Mouse (Mus musculus) ES-E14 (cell line): Measurements from ENCODE around the gene Tnfsf8. TPM values are rescaled to one million over a fixed set of nuclear protein-coding genes. Genes with fewer than 3 reads are reported as not detected.

ENCODE experiments used
- DNase-seq: peaks from one replicate; pipeline ENCODE4 v3.0.0-alpha.2; 2013; ENCODE audit warnings: low read depth, low spot score
- H3K27ac ChIP-seq: 2 replicates; pipeline ENCODE4 v1.5.1; 2012; ENCODE audit warnings: low read depth, mild to moderate bottlenecking, low read length, moderate library complexity, mixed read lengths; ENCODE audit not compliant: poor library complexity, insufficient read depth, severe bottlenecking
- H3K36me3 ChIP-seq: 2 replicates; pipeline ENCODE4 v1.6.1; 2012; ENCODE audit warnings: mild to moderate bottlenecking, low read length, moderate library complexity, mixed read lengths; ENCODE audit not compliant: control insufficient read depth, poor library complexity, insufficient read depth, severe bottlenecking
- H3K4me1 ChIP-seq, 2 experiments: fragments of 150-350 bp in 1 of 2; sonication (generic) in 1 of 2; 2 replicates each; pipeline ENCODE4 v1.6.1; 2012; ENCODE audit warnings: low read length in 2 of 2, mild to moderate bottlenecking in 1 of 2, mixed read lengths in 1 of 2; ENCODE audit not compliant: control insufficient read depth in 2 of 2, insufficient read depth in 2 of 2, poor library complexity in 1 of 2
- H3K4me3 ChIP-seq, 2 experiments: fragments of 150-350 bp in 1 of 2; sonication (generic) in 1 of 2; 2 replicates each; pipeline ENCODE4 v1.5.1; 2012; ENCODE audit warnings: low read length in 2 of 2, low read depth in 1 of 2, mild to moderate bottlenecking in 1 of 2, mixed read lengths in 1 of 2; ENCODE audit not compliant: insufficient read depth in 1 of 2, poor library complexity in 1 of 2, severe bottlenecking in 1 of 2
- H3K9ac ChIP-seq: 2 replicates; pipeline ENCODE4 v1.6.1; 2012; ENCODE audit warnings: low read depth, mild to moderate bottlenecking, low read length, mixed read lengths; ENCODE audit not compliant: poor library complexity, insufficient read depth, severe bottlenecking
- H3K9me3 ChIP-seq: fragments of 150-350 bp; sonication (generic); 2 replicates; pipeline ENCODE4 v1.6.1; 2012; ENCODE audit warnings: low read depth, mild to moderate bottlenecking, low read length; ENCODE audit not compliant: control insufficient read depth, insufficient read depth
- CHD2 ChIP-seq: IDR thresholded peaks from 2 replicates; pipeline ENCODE4 v1.6.1; 2014; ENCODE audit warnings: mild to moderate bottlenecking, low read depth, low read length, inconsistent platforms
- HCFC1 ChIP-seq: IDR thresholded peaks from 2 replicates; pipeline ENCODE4 v1.6.1; 2012; ENCODE audit warnings: low read length, inconsistent platforms, borderline replicate concordance; ENCODE audit not compliant: insufficient read depth
- MAFK ChIP-seq: IDR thresholded peaks from 2 replicates; pipeline ENCODE4 v1.6.1; 2014; ENCODE audit warnings: mild to moderate bottlenecking, low read depth, low read length, inconsistent platforms; ENCODE audit not compliant: insufficient read depth
- ZC3H11A ChIP-seq: IDR thresholded peaks from 2 replicates; pipeline ENCODE4 v1.6.1; 2012; ENCODE audit warnings: low read depth, mild to moderate bottlenecking, inconsistent platforms, low read length, borderline replicate concordance
- ZNF384 ChIP-seq: IDR thresholded peaks from 2 replicates; pipeline ENCODE4 v1.6.1; 2012; ENCODE audit warnings: low read depth, low read length, inconsistent platforms
- in situ Hi-C, 2 experiments: fragments of 600-800 bp; cut with MboI; formaldehyde crosslinking; loops; one replicate each; pipeline ENCODE4 v1.15.1; 2025; ENCODE audit warnings: low sequenced_read_pairs in 2 of 2, inconsistent platforms in 1 of 2; ENCODE audit not compliant: unreplicated experiment in 2 of 2
- total RNA-seq: library from RNA; depleted of rRNA; stranded (reverse); fragments of 300-350 nt; gene quantifications from 2 replicates; pipeline ENCODE4 v1.2.3, GENCODE M21; 2012

Tnfsf8 gene
- total RNA-seq, 1 experiment, result 0.04 TPM

DNA sequence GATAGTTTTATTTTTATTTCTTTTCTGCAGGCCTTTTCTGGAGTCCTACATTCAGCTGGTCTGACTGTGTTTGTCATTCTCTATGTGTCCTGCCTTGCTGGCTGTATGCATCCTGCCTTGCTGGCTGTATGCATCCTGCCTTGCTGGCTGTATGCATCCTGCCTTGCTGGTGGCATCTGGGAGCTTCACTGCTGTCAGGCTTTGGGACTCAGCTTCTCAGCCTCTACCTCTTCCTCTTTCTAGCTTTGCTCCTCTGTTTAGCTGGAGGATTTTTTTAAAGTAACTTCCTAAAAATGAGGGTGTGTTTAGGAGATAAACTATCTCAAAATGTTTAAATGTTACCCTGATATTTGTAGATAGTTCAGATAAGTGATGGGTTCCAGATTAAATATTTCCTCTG is 36.0 kb upstream of the Tnfsf8 start:
- H3K4me3 ChIP-seq, result no peak overlapping the region
- in situ Hi-C loops, result no loop called here
- no peaks in the 10 kb centered on the region for H3K36me3 ChIP-seq
- no peaks in the 10 kb centered on the region for H3K9me3 ChIP-seq
- no peak overlapping the region for H3K9ac ChIP-seq
- DNase-seq, result no peak
- TF ChIP-seq HCFC1, result no peak
- no peak for TF ChIP-seq MAFK
- no peak for TF ChIP-seq ZC3H11A
- no peak for TF ChIP-seq ZNF384
- no peak for TF ChIP-seq CHD2
- no peaks in the 10 kb centered on the region for H3K4me1 ChIP-seq
- no peak overlapping the region for H3K27ac ChIP-seq

DNA sequence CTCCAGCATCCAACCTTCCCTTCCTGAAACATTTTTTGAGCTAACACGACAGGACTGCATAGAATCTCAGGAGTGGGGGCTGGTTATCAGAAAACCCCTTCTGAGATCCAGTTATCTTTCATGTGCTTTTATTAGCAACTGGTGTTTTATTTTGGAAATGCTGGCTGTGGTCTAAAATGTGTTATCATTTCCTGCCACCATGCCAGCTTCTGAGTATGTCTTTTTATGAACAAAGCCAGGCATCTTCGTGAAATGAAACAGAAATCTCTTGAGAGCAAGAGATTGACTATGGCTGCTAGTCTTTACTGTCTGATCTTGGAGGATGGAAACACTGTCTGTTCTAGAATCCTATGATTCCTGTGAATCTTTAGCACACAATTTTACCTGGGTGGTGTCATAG is 25.0 kb upstream of the Tnfsf8 start:
- DNase-seq, result no peak
- H3K36me3 ChIP-seq, result no peaks in the 10 kb centered on the region
- no peak overlapping the region for H3K4me3 ChIP-seq
- H3K9me3 ChIP-seq, result no peaks in the 10 kb centered on the region
- no peaks in the 10 kb centered on the region for H3K4me1 ChIP-seq
- in situ Hi-C loops, result no loop called here
- no peak overlapping the region for H3K27ac ChIP-seq
- no peak for TF ChIP-seq ZNF384
- TF ChIP-seq MAFK, result no peak
- TF ChIP-seq ZC3H11A, result no peak
- no peak for TF ChIP-seq HCFC1
- TF ChIP-seq CHD2, result no peak
- H3K9ac ChIP-seq, result no peak overlapping the region

DNA sequence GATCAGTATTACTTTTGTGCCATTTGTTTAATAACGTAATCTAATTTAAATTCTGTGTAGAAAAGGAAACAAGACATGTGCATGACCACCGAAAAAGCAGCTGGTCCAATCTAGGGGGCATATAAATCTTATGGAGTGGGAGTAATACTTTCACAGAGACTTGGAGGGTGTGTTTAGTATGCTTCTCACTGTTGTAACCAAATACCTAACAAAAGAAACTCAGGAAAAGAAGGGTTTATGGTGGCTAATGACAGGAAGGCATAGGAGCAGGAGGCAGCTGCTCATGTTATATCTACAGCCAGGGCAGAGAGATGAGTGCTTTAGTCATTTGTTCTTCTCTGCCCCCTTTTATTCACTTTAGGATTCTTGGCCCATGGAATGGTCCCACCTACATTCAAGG is 15.6 kb upstream of the Tnfsf8 start:
- no peak for DNase-seq
- H3K9ac ChIP-seq, result no peak overlapping the region
- no peak overlapping the region for H3K27ac ChIP-seq
- H3K36me3 ChIP-seq, result no peaks in the 10 kb centered on the region
- no peaks in the 10 kb centered on the region for H3K4me1 ChIP-seq
- TF ChIP-seq CHD2, result no peak
- TF ChIP-seq ZC3H11A, result no peak
- TF ChIP-seq ZNF384, result no peak
- TF ChIP-seq HCFC1, result no peak
- no peak for TF ChIP-seq MAFK
- in situ Hi-C loops, result no loop called here
- no peaks in the 10 kb centered on the region for H3K9me3 ChIP-seq
- H3K4me3 ChIP-seq, result no peak overlapping the region

DNA sequence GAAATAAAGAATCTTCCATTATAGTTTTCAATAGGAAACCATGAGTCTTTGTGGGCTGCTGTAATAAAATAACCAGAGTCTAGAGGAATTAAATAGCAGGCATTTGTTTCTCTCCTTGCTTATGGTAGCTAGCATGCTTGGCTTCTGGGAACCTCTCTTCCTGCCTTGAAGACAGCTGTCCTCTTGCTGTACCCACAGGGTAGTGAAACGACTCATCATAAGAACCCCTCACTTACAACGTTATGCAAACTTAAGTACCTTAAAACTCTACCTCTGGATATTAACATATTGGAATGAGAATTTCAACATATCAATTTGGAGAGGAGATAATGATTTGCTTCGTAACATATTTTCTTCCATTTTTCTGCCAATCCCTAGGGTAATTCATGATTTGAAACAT is 14.3 kb upstream of the Tnfsf8 start:
- no peaks in the 10 kb centered on the region for H3K9me3 ChIP-seq
- no peak for DNase-seq
- H3K27ac ChIP-seq, result no peak overlapping the region
- in situ Hi-C loops, result no loop called here
- H3K4me1 ChIP-seq, result no peaks in the 10 kb centered on the region
- TF ChIP-seq MAFK (no peak), CHD2 (no peak), ZC3H11A (no peak), HCFC1 (no peak), ZNF384 (no peak)
- no peak overlapping the region for H3K4me3 ChIP-seq
- H3K36me3 ChIP-seq, result no peaks in the 10 kb centered on the region
- H3K9ac ChIP-seq, result no peak overlapping the region

DNA sequence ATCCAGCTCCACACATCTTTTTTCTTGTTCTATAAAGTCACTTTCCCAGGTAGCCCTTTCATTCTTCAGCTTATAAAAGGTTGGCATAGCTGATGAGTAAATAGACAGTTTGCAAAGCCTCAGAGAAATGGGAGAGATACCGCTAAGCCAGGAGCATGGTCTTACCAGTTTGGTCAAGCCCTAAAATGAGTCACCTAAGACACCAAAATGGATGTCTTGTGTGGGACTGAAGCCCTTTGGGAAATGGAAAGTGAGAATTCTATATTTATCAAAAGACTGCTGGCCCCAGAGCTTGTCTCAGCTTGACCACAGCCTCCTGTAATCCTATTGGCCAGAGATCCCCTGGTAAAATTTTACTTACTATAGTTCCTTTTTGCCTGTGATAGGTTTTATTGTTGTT is 9.5 kb upstream of the Tnfsf8 start:
- no peaks in the 10 kb centered on the region for H3K9me3 ChIP-seq
- DNase-seq, result no peak
- in situ Hi-C loops, result no loop called here
- H3K36me3 ChIP-seq, result no peaks in the 10 kb centered on the region
- no peak overlapping the region for H3K4me3 ChIP-seq
- no peak overlapping the region for H3K9ac ChIP-seq
- no peaks in the 10 kb centered on the region for H3K4me1 ChIP-seq
- TF ChIP-seq MAFK, result no peak
- no peak for TF ChIP-seq HCFC1
- TF ChIP-seq ZNF384, result no peak
- TF ChIP-seq CHD2, result no peak
- TF ChIP-seq ZC3H11A, result no peak
- H3K27ac ChIP-seq, result no peak overlapping the region
